Mouse (Mus musculus): ENCODE results near the gene Lck. TPM values are rescaled to one million over a fixed set of nuclear protein-coding genes. Genes with fewer than 3 reads are reported as not detected.

The Lck gene
- polyA plus RNA-seq, 1 experiment from 2014 or later = 3.6 TPM

- H3K27me3 ChIP-seq (ENCODE audit: control insufficient read depth, insufficient read depth, low read length) = no peaks in the 10 kb centered on the region
- peaks cover 6% of the 10 kb centered on the region; the same call in 1 of the 2 replicates for H3K36me3 ChIP-seq (ENCODE audit: control insufficient read depth, insufficient read depth, low read length)
- H3K9me3 ChIP-seq (replicated peaks; ENCODE audit: control insufficient read depth, low read length) = no peaks in the 10 kb centered on the region
- ATAC-seq (replicated peaks; ENCODE audit: insufficient number of reproducible peaks, low FRiP score, low TSS enrichment) = peak; percentile 78
- H3K4me1 ChIP-seq (ENCODE audit: control insufficient read depth, insufficient read depth, low read length) = peaks cover 6% of the 10 kb centered on the region; the same call in 1 of the 2 replicates
- H3K4me2 ChIP-seq = peak within 1 kb of the TSS; percentile 78
- 6% methylated on average over 47 of the region's 47 CpGs for WGBS (ENCODE audit: insufficient replicate concordance)
- H3K27ac ChIP-seq (ENCODE audit: low read depth, low read length) = peak within 1 kb of the TSS; percentile 96
- H3K4me3 ChIP-seq (ENCODE audit: low read depth, low read length) = peak within 1 kb of the TSS; percentile 98
- H3K9ac ChIP-seq (ENCODE audit: low read depth, low read length) = peak within 1 kb of the TSS; percentile 100
Observed at GRCm38 (mm10) chr4:129513086-129513767, 60.2 kb downstream of the Lck start, which contains the start of gene Marcksl1. Gene Marcksl1, plus strand, starts transcription at chr4:129513581.

DNA sequence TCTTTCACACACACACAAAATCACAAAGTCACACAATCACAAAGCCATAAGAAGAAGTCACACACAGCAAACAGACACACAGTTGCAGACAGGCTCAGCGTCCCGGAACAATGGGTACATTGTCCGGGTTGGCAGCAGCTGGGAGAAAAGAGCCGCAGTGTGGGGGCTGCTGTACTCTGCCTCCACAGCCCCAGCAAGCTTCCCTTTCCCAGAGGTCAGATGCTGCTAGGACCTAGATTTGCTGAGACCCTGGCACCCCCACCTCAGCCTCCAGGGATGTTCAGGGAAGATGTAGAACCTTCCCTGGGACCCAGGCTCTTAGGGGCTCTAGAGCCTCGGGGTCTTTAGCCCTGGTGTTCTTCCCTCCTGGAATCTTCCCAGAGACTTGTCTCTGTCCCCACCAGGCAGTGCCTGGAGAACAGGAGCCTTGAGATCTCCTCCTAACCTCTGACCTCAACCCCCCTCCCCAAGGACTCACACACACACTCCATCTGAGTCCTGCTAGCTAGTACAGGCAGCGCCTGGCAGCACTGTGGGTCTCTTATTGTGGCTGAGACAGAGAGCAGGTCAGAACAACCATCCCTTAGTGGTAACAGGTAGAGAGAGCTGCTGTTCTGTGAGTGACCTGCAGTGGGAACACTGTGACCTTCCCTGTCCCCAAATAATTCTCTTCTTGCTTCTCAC is 61.9 kb downstream of the Lck start:
- Histone ChIP-seq H3K27ac (ENCODE audit: low read depth, low read length) (no peak overlapping the region), H3K4me1 (ENCODE audit: control insufficient read depth, insufficient read depth, low read length) (peaks cover 13% of the 10 kb centered on the region), H3K27me3 (ENCODE audit: control insufficient read depth, insufficient read depth, low read length) (no peaks in the 10 kb centered on the region), H3K4me2 (no peak overlapping the region), H3K9ac (ENCODE audit: low read depth, low read length) (no peak overlapping the region), H3K36me3 (ENCODE audit: control insufficient read depth, insufficient read depth, low read length) (peaks cover 1% of the 10 kb centered on the region; the same call in 1 of the 2 replicates), H3K4me3 (ENCODE audit: low read depth, low read length) (no peak overlapping the region), H3K9me3 (replicated peaks; ENCODE audit: control insufficient read depth, low read length) (no peaks in the 10 kb centered on the region)
- ATAC-seq (replicated peaks; ENCODE audit: insufficient number of reproducible peaks, low FRiP score, low TSS enrichment) = no peak
- WGBS (ENCODE audit: insufficient replicate concordance) = 58% methylated on average over 6 of the region's 6 CpGs

GRCm38 (mm10) chr4:129510723-129511412 is 62.6 kb downstream of the Lck start:
- H3K27me3 ChIP-seq (ENCODE audit: control insufficient read depth, insufficient read depth, low read length) = no peaks in the 10 kb centered on the region
- H3K4me2 ChIP-seq = no peak overlapping the region
- peaks cover 13% of the 10 kb centered on the region for H3K4me1 ChIP-seq (ENCODE audit: control insufficient read depth, insufficient read depth, low read length)
- no peak overlapping the region for H3K27ac ChIP-seq (ENCODE audit: low read depth, low read length)
- no peak overlapping the region for H3K9ac ChIP-seq (ENCODE audit: low read depth, low read length)
- no peaks in the 10 kb centered on the region for H3K9me3 ChIP-seq (replicated peaks; ENCODE audit: control insufficient read depth, low read length)
- no peaks in the 10 kb centered on the region for H3K36me3 ChIP-seq (ENCODE audit: control insufficient read depth, insufficient read depth, low read length)
- WGBS (ENCODE audit: insufficient replicate concordance) = 67% methylated on average over 6 of the region's 6 CpGs
- ATAC-seq (replicated peaks; ENCODE audit: insufficient number of reproducible peaks, low FRiP score, low TSS enrichment) = no peak
- no peak overlapping the region for H3K4me3 ChIP-seq (ENCODE audit: low read depth, low read length)

DNA sequence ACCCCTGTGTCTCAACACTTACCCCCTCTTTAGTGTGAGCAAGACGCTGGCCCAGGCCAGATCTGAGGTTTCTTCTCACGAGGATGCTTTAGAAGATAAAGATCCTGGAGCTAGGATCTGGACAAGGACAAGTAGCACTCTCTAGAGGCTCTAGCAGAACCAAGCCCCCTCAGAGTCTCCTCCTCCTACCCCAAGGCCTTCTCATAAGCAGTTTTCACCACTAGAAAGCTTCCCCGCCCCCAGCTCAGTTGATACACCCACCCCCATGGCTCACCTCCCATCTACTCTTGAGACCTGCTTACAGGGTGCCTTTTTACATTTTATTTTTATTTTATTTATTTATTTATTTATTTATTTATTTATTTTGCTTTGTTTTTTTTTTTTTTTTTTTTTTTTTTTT is 63.8 kb downstream of the Lck start:
- no peaks in the 10 kb centered on the region for H3K27me3 ChIP-seq (ENCODE audit: control insufficient read depth, insufficient read depth, low read length)
- no peak for ATAC-seq (replicated peaks; ENCODE audit: insufficient number of reproducible peaks, low FRiP score, low TSS enrichment)
- no peaks in the 10 kb centered on the region for H3K9me3 ChIP-seq (replicated peaks; ENCODE audit: control insufficient read depth, low read length)
- H3K27ac ChIP-seq (ENCODE audit: low read depth, low read length) = no peak overlapping the region
- no peak overlapping the region for H3K9ac ChIP-seq (ENCODE audit: low read depth, low read length)
- no peak overlapping the region for H3K4me2 ChIP-seq
- H3K4me3 ChIP-seq (ENCODE audit: low read depth, low read length) = no peak overlapping the region
- 51% methylated on average over 3 of the region's 3 CpGs for WGBS (ENCODE audit: insufficient replicate concordance)
- H3K4me1 ChIP-seq (ENCODE audit: control insufficient read depth, insufficient read depth, low read length) = peaks cover 13% of the 10 kb centered on the region
- H3K36me3 ChIP-seq (ENCODE audit: control insufficient read depth, insufficient read depth, low read length) = no peaks in the 10 kb centered on the region

DNA sequence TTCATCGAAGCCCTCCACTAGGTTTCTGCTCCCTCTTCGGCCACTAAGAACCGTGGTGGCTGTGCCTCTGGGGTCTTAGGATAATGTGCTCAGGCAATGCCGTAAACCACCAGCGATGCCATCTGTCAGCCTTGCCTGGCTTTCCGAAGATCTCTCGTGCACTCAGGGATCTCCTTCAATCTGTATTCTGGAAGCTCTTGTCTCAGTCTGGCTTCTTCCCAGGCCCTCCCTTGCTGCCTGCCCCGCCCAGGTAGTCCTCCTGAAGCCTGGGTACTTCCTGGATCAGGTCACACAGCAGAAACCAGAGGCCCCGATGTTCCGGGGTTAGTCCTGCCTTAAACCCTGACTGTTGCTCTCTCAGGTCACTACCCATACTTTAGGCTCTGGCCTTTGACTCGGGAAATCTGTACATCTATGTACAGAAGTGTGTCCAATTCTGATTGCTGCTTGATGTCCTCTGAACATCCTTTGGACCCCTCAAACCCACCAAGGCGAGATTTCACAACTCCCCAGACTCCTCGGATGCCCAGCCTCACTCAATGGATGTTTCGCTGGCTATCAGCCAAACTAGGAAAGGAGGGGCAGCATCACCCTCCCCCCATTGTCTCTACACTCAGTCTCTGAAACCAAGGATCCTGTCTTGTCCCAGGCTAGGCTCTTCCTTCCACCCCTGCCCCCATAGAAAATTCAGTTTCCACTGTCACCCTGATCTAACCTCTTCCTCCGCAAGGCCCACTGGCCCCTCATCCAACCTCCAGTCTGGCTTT is 64.4 kb downstream of the Lck start:
- no peak overlapping the region for H3K4me2 ChIP-seq
- peaks cover 13% of the 10 kb centered on the region for H3K4me1 ChIP-seq (ENCODE audit: control insufficient read depth, insufficient read depth, low read length)
- no peaks in the 10 kb centered on the region for H3K36me3 ChIP-seq (ENCODE audit: control insufficient read depth, insufficient read depth, low read length)
- H3K9me3 ChIP-seq (replicated peaks; ENCODE audit: control insufficient read depth, low read length) = no peaks in the 10 kb centered on the region
- 61% methylated on average over 15 of the region's 15 CpGs for WGBS (ENCODE audit: insufficient replicate concordance)
- no peak overlapping the region for H3K27ac ChIP-seq (ENCODE audit: low read depth, low read length)
- no peak overlapping the region for H3K9ac ChIP-seq (ENCODE audit: low read depth, low read length)
- H3K27me3 ChIP-seq (ENCODE audit: control insufficient read depth, insufficient read depth, low read length) = no peaks in the 10 kb centered on the region
- no peak for ATAC-seq (replicated peaks; ENCODE audit: insufficient number of reproducible peaks, low FRiP score, low TSS enrichment)
- H3K4me3 ChIP-seq (ENCODE audit: low read depth, low read length) = no peak overlapping the region

- no peak overlapping the region for H3K4me3 ChIP-seq (ENCODE audit: low read depth, low read length)
- H3K4me1 ChIP-seq (ENCODE audit: control insufficient read depth, insufficient read depth, low read length) = peaks cover 18% of the 10 kb centered on the region
- no peaks in the 10 kb centered on the region for H3K36me3 ChIP-seq (ENCODE audit: control insufficient read depth, insufficient read depth, low read length)
- no peaks in the 10 kb centered on the region for H3K27me3 ChIP-seq (ENCODE audit: control insufficient read depth, insufficient read depth, low read length)
- no peak overlapping the region for H3K4me2 ChIP-seq
- no peak overlapping the region for H3K27ac ChIP-seq (ENCODE audit: low read depth, low read length)
- H3K9ac ChIP-seq (ENCODE audit: low read depth, low read length) = no peak overlapping the region
- ATAC-seq (replicated peaks; ENCODE audit: insufficient number of reproducible peaks, low FRiP score, low TSS enrichment) = no peak
- H3K9me3 ChIP-seq (replicated peaks; ENCODE audit: control insufficient read depth, low read length) = no peaks in the 10 kb centered on the region
- WGBS (ENCODE audit: insufficient replicate concordance) = 39% methylated on average over 3 of the region's 3 CpGs
Observed at GRCm38 (mm10) chr4:129508237-129508515, 65.3 kb downstream of the Lck start.

GRCm38 (mm10) chr4:129507434-129508236 is 65.8 kb downstream of the Lck start:
- 57% methylated on average over 9 of the region's 10 CpGs for WGBS (ENCODE audit: insufficient replicate concordance)
- no peak overlapping the region for H3K4me3 ChIP-seq (ENCODE audit: low read depth, low read length)
- H3K4me2 ChIP-seq = no peak overlapping the region
- H3K4me1 ChIP-seq (ENCODE audit: control insufficient read depth, insufficient read depth, low read length) = peaks cover 24% of the 10 kb centered on the region
- no peak overlapping the region for H3K27ac ChIP-seq (ENCODE audit: low read depth, low read length)
- H3K27me3 ChIP-seq (ENCODE audit: control insufficient read depth, insufficient read depth, low read length) = no peaks in the 10 kb centered on the region
- H3K9me3 ChIP-seq (replicated peaks; ENCODE audit: control insufficient read depth, low read length) = no peaks in the 10 kb centered on the region
- ATAC-seq (replicated peaks; ENCODE audit: insufficient number of reproducible peaks, low FRiP score, low TSS enrichment) = no peak
- no peak overlapping the region for H3K9ac ChIP-seq (ENCODE audit: low read depth, low read length)
- H3K36me3 ChIP-seq (ENCODE audit: control insufficient read depth, insufficient read depth, low read length) = no peaks in the 10 kb centered on the region

DNA sequence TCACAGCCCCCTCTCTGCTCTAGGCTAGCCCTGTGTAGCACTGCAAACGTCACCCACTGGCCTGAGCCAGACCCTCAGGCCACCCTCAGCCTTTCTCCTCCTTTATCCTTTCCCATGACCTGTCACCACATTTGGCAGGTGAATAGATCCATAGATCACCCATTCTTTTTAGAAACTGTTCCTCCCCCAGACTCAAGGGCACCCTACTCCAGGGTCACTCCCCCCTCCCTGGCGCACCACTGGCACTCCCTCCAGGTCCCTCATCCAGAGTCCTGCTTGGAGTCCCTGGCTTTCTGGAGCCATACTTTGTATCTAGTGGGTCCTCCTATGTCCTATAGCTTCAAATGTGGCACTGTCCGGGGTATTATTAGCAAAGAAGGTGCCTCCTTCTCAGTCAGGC is 67.9 kb downstream of the Lck start:
- no peak overlapping the region for H3K27ac ChIP-seq (ENCODE audit: low read depth, low read length)
- H3K9me3 ChIP-seq (replicated peaks; ENCODE audit: control insufficient read depth, low read length) = no peaks in the 10 kb centered on the region
- peaks cover 30% of the 10 kb centered on the region for H3K4me1 ChIP-seq (ENCODE audit: control insufficient read depth, insufficient read depth, low read length)
- no peak overlapping the region for H3K9ac ChIP-seq (ENCODE audit: low read depth, low read length)
- no peak for ATAC-seq (replicated peaks; ENCODE audit: insufficient number of reproducible peaks, low FRiP score, low TSS enrichment)
- WGBS (ENCODE audit: insufficient replicate concordance) = 76% methylated on average over 3 of the region's 3 CpGs
- no peaks in the 10 kb centered on the region for H3K36me3 ChIP-seq (ENCODE audit: control insufficient read depth, insufficient read depth, low read length)
- H3K27me3 ChIP-seq (ENCODE audit: control insufficient read depth, insufficient read depth, low read length) = no peaks in the 10 kb centered on the region
- H3K4me2 ChIP-seq = no peak overlapping the region
- no peak overlapping the region for H3K4me3 ChIP-seq (ENCODE audit: low read depth, low read length)
